Comparison of ENCODE assay signal across 15 mouse cellular contexts in genomic region chr5:107282561-107283307, GRCm38 (mm10). TPM values are rescaled to one million over a fixed set of nuclear protein-coding genes. Genes with fewer than 3 reads are reported as not detected.
DNase-seq lines count a peak whose midpoint lies in the region; ATAC-seq lines count a peak whose summit lies in the region.
"Had no signal": no experiment of that assay in that cellular context is flagged by ENCODE, and none has a peak within 500 bp of the region (broad histone marks: within the 10 kb centered on the region; RNA-seq: fewer than 3 reads in every experiment).

No protein-coding gene starts in this region.

- peak; percentile 66 for ATAC-seq in frontal cortex, adult (ENCODE audit: low TSS enrichment)
- ATAC-seq in embryonic facial prominence, embryonic 15.5 days (ENCODE audit: insufficient number of reproducible peaks, low FRiP score, low TSS enrichment, low read depth): no peak
- ATAC-seq in megakaryocyte progenitor cell, adult 5-6 weeks (replicated peaks; ENCODE audit: poor library complexity): no peak
- ATAC-seq: liver, embryonic 12.5 days had no signal

- no peak overlapping the region for H3K9ac ChIP-seq in embryonic facial prominence, embryonic 15.5 days
- H3K9ac ChIP-seq: liver, embryonic 12.5 days; neural tube, embryonic 15.5 days had no signal

- no peaks in the 10 kb centered on the region for H3K27me3 ChIP-seq in embryonic facial prominence, embryonic 15.5 days
- H3K27me3 ChIP-seq: liver, embryonic 12.5 days; neural tube, embryonic 15.5 days had no signal

- H3K27ac ChIP-seq in embryonic facial prominence, embryonic 15.5 days (replicated peaks): 0 out of 2 replicates have a peak overlapping the region, but pooled peaks have one; percentile 5
- H3K27ac ChIP-seq: liver, embryonic 12.5 days; neural tube, embryonic 15.5 days had no signal

- H3K4me2 ChIP-seq in embryonic facial prominence, embryonic 15.5 days (replicated peaks): no peak overlapping the region
- H3K4me2 ChIP-seq: liver, embryonic 12.5 days; neural tube, embryonic 15.5 days had no signal

- no peaks in the 10 kb centered on the region for H3K36me3 ChIP-seq in embryonic facial prominence, embryonic 15.5 days
- H3K36me3 ChIP-seq: neural tube, embryonic 15.5 days had no signal

- H3K9me3 ChIP-seq in embryonic facial prominence, embryonic 15.5 days (replicated peaks): no peaks in the 10 kb centered on the region
- H3K9me3 ChIP-seq: neural tube, embryonic 15.5 days had no signal

- no peak for DNase-seq in frontal cortex, postnatal 14 days (ENCODE audit: low spot score in 2 of 2)
- DNase-seq in right cerebral cortex, postnatal 25 days: peak; percentile 37
- DNase-seq in right cerebral cortex, postnatal 4 days: no peak
- DNase-seq in spleen, postnatal 36 days (ENCODE audit: low spot score in 2 of 2): no peak
- DNase-seq: adrenal gland, adult 8-10 months; kidney, adult 9 months; kidney, postnatal 4 days; retina, postnatal 1 day had no signal

- H3K4me1 ChIP-seq in embryonic facial prominence, embryonic 15.5 days: peaks cover 42% of the 10 kb centered on the region

- WGBS in embryonic facial prominence, embryonic 15.5 days: 41% methylated on average over 9 of the region's 9 CpGs

- H3K4me3 ChIP-seq in embryonic facial prominence, embryonic 15.5 days (replicated peaks): no peak overlapping the region
- H3K4me3 ChIP-seq: erythroblast, embryonic 14.5 days; liver, embryonic 12.5 days; neural tube, embryonic 15.5 days had no signal

RNA-seq across cellular contexts. Expression of gene Tgfbr3, which starts 6.7 kb away (rescaled TPM):
- polyA plus RNA-seq in embryonic facial prominence, embryonic 15.5 days (2015; fragmentation: Nextera tagmentation; extraction: Ambion mirVana): 37.3 and 38.7 TPM in 2 replicates
- total RNA-seq in megakaryocyte progenitor cell, adult 5-6 weeks (2015): 2.4 and 5.6 TPM in 2 replicates
- total RNA-seq in megakaryocyte progenitor cell, adult 5-6 weeks (2017): 1.7 and 2.8 TPM in 2 replicates

RNA-seq across cellular contexts. Expression of gene Brdt, which starts 48.2 kb away (rescaled TPM):
- polyA plus RNA-seq in embryonic facial prominence, embryonic 15.5 days (2015; fragmentation: Nextera tagmentation; extraction: Ambion mirVana): 5.6 and 6.4 TPM in 2 replicates
- 0.05 and 0.68 TPM in 2 replicates for total RNA-seq in megakaryocyte progenitor cell, adult 5-6 weeks (2015)
- 0.30 and 0.58 TPM in 2 replicates for total RNA-seq in megakaryocyte progenitor cell, adult 5-6 weeks (2017)
- total RNA-seq: common myeloid progenitor, adult 5-6 weeks had no signal
- polyA plus RNA-seq: erythroblast, embryonic 14.5 days had no signal
